Mouse (Mus musculus): Measurements from ENCODE around the gene Abl2.
"Not testable (repeated sequence)": the region's sequence is repeated elsewhere in the genome, so short reads cannot be mapped to it uniquely, and the experiment has no call there.

Gene Abl2

GRCm38 (mm10) chr1:156640577-156640976 lies 82.0 kb downstream of the Abl2 start:
- DNase-seq = no peak

DNA sequence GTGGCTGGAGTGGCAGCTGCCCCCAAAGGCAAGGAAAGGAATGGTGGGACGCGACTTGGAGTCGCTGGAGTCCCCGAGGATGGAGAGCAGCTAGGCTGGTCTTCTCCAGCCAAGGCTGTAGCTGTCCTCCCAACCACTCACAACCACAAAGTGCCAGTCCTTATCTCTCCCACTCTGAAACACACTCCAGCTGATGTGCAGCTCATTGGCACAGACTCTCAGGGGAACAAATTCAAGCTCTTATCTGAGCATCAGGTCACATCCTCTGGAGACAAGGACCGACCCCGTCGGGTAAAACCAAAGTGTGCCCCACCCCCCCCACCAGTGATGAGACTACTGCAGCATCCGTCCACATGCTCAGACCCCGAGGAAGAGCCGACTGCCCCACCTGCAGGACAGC lies 83.2 kb downstream of the Abl2 start:
- DNase-seq = no peak

DNA sequence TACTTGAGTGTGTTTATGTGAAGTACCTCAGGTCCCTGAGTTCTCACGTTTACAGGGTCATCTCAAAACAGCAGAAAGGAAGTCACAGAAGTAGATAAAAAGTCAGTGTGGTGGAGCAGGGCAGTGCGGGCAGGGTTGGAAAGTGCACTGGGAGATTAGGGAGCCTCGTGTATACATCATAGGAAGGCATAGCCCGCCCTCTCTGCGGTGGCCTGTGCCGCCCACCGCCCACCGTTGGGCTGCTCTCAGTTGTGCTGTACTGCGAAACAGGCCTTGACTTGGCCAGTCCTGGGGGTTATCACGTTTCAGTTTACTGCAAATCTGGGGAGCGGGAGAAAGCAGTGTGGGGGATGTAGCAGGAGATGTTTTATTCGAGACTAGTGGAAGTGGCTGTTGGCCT lies 84.2 kb downstream of the Abl2 start:
- DNase-seq = no peak

DNA sequence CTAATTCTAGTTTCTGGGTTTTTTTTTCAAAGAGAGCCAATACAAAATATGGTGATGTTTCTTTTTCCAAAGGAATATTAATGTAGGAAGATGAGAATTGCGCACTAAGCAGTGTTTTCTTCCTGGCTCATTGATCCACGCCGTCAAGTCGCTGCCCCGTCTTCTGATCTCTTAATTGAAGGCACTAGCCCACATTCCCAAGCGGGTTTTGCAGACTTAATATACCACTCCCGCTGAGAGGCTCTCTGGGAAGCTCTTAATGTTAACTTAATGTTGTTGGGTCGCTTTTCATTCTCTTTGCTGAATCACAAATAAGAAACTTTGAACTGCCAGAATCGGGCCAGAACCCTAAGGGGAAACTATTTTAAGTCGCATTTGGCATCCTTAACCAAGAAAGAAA lies 85.5 kb downstream of the Abl2 start:
- no peak for DNase-seq

GRCm38 (mm10) chr1:156644780-156645523 lies 86.4 kb downstream of the Abl2 start:
- DNase-seq = no peak

DNA sequence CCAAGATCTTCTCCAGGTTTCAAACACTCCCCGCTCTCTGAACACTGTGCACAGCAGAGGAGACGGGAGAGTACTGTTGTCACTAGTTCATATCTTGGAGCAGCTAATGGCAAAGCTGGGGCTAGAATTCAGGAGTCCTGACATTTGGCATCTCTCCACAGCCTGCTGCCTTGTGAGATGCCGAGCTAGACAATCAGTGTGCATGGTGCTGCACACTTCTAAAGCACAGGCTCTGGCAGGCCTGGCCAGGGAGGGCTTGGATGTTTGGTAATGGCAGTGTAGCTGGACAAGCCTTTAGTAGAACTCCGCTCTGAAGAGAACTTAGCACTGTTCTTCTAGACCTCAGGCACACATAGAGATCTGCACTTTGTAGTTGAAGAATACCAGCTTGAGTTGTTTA lies 87.4 kb downstream of the Abl2 start:
- no peak for DNase-seq

GRCm38 (mm10) chr1:156648705-156649104 lies 90.1 kb downstream of the Abl2 start:
- no peak for DNase-seq

DNA sequence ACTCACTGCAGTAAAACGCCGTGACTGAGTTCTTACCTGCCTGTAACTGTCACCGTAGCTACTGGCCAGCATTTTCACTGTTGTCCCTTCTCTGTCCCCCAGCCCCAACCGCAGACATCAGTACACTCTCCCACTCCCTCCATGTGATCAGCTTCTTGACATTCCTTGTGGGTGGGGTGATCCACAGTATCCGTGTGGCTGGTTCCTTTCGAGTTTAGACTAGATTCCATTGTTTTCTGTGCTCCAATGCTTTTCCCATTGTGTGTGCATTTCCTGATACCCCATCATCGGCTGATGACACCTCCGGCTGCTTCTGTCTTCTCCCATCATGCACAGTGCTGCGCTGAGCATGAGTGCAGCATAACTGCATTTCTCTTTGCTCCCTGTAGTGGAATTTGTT lies 92.0 kb downstream of the Abl2 start:
- DNase-seq = no peak

DNA sequence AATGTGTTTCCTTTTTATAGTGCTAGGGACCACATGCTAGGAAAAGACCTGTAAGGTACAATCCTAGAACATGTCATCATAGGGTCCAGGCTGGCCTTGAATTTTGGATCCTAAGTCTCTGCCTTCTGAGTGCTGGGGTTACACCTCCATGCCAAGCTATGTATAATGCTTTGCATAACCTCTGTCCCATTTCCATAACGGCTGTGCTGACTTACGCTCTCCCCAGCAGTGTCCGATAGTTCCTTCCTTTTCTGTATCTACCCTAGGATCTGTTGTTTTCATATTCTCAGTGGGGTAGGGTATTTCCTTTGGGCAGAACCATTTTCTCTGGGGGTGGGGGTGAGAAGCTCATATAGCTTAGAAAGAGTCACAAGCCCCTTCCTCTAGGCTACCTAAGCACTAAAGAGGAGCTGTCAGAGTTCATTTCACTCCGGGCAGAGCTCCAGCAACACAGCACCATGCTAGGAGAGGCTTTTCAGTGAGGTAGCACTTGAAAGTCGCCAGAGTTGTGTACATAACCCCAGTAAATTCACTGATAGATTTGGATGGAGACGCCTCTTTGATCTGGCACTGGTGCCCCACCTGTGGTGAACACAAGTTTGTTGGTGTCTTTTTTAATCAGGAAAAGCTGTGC lies 93.7 kb downstream of the Abl2 start:
- DNase-seq = no peak

GRCm38 (mm10) chr1:156654735-156655530 lies 96.3 kb downstream of the Abl2 start:
- DNase-seq = no peak

DNA sequence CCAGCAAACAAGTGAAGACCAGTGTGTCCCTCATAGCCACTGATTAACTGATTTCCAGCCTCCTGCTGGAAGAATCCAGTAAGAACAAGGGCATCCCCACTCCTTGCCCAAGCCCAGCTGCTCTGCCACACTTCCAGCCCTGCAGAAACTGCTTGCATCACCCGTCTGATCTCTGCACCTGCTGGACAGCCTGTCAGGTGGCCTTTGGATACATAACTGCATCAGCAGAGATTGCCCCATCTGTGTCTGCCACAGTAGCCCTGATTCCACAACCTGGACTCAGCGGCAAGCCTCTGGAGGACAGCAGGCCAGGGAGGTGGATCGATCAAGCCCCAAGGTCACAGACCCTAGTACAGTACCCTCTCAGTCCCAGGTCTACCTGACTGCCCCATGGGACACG lies 98.9 kb downstream of the Abl2 start:
- no peak for DNase-seq

DNA sequence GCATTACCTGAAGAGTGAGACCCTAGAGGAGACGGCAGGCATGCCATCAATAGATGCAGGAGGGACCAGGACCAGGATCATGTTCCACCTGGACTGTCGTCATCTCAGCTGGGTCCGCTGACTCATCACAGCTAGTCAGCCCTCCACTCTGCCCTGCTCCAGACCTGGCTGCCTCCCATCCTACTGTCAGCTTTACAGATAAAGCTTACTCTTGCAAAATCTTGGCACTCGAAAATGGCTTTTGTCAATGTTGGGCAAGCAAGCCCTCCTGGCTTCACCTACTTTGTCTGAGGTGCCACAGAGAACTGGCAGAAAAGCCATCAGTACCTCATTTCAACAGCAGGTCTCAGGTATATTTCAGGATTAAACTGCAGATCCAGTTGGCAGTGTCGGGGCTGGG lies 100.1 kb downstream of the Abl2 start:
- no peak for DNase-seq

DNA sequence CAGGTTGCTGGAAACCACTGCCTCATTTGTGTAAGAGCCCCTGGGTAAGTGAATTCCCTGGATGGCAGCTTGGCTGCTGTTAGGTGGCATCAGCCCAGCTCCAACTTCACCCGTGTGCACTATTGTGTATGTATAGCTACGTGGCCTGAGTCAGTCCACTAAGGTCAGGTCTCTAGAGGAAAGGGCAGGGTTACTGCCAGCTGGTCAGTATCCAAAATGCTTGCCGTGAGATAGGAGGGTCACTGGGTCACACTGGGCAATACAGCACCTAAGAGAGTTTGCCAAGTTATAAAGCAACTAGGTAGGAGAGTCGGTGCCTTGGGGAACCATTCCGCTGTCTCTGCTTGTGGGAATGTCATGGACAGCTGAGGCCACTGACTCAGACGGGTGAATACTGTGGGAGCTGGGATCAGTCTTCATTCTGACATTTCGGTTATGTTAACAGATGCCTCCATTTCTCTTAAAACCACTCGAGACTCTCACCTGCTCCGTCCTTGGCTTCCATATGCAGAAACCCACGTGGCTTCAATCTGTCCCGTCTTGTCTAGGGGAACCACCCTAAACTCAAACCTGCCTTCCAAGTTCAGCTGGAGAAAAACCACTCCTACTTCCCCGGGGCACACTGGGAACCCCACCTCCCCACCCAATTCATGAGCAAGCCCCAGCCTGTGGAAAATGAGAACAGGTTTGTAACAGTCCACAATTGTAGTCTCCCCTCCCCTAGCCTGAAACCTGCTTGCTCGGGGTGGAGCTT lies 101.5 kb downstream of the Abl2 start:
- no peak for DNase-seq

DNA sequence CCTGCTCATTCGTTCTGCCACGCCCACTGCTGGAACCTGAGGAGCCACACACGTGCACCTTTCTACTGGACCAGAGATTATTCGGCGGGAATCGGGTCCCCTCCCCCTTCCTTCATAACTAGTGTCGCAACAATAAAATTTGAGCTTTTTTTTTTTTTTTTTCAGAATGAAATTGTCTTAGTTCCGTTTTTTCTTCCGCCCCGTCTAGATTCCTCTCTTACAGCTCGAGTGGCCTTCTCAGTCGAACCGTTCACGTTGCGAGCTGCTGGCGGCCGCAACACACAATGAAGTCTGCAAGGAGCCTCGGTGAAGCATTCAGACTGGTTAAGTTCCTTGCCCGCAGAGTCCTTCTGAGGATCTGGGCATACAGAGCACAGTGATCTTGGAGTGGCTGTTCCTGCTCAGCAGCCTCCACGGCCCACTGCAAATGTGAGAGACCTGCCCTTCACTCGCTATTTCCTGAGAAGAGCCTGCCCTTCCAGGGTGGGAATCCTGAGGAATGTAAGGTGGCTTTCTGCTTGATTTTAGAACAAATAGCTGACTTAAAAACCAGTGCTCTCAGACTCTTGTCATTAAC lies 102.2 kb downstream of the Abl2 start:
- DNase-seq = not testable (repeated sequence)

DNA sequence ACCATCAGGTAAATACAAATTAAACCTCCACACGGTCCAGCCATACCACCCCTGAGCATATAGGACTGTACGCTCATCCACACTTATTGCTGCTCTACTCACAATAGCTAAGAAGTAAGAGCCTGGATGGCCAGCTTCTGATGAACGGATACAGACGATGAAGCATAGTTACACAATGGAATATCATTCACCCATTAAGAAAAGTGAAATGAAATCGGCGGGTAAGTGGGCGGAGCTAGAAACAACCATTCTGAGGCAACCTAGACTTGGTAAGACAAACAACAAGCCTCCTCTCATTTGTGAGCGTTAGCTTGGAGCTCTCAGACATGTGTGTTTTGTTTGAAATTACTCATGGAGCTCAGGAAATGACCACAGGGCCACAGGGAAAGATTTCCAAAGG lies 107.2 kb downstream of the Abl2 start:
- no peak for DNase-seq

DNA sequence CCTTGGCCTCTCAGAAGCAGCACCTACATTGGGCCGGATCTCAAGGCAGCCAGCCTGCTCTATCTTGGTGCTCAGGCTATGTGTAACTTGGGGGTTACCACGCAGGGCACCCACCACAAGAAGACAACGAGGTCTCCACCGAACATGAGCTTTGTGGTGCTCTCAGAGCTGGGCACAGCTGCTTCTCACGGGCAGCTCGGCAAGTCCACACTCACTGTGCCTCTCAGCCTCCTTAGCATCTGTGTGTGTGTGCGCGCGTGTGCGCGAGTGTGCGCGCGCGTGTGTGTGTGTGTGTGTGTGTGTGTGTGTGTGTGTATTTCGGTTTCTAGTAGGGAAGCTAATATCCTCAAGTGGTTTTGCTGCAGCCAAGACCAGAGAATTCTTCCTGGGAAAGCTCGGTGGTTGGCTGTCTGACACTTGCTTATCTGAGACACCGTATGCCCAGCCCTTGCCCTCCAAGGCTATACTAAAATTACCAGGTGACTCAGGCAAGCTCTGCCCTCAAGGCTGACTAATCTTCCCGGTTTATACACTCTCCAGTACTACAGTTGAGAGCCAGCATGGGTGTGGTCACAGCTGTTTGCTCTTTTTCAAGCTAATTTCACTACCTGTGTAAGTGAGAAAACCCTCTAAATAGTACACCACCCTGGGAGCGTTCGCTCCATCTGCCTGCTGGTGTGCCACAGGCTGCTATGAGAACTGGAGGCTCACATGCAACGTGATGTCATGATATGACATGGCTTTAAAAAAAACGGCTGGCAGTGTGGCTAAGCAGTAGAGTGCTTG lies 108.7 kb downstream of the Abl2 start:
- peak; percentile 30 for DNase-seq

DNA sequence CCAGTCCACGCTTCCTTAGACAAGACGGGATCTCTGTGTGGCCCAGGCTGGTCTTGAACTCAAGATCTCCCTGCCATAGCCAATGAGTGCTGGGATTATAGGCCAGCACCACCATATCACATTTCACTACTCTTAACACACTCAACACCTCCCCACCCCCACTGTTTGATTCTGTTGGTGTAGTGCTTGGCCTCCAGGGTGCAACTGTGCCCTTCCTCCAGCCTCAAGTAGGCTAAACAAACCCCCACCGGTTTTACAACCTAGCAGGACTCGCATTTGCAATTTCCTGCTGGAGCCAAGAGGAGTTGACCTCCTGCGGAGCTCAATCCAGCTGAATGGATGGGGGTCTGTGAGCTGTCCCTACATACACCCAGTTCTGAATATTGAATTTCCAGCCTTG lies 110.0 kb downstream of the Abl2 start:
- DNase-seq = no peak

- no peak for DNase-seq
Measured at GRCm38 (mm10) chr1:156669208-156669983, 110.8 kb downstream of the Abl2 start.

- DNase-seq = no peak
Measured at GRCm38 (mm10) chr1:156671921-156672320, 113.3 kb downstream of the Abl2 start.

- no peak for DNase-seq
Measured at GRCm38 (mm10) chr1:156672720-156673475, 114.3 kb downstream of the Abl2 start.

Data from right cerebral cortex, postnatal 25 days (tissue).